Mouse (Mus musculus): Measurements from ENCODE around the gene Defb30.

GRCm38 (mm10) chr14:63062184-63062583 lies 12.4 kb upstream of the Defb30 start:
- TF ChIP-seq CTCF (conservative IDR thresholded peaks at IDR 0.05; ENCODE audit: insufficient read depth, insufficient read length, low read depth, low read length) (no peak), POLR2A (IDR thresholded peaks at IDR 0.05; ENCODE audit: low read depth, low read length) (no peak)
